Mouse (Mus musculus): ENCODE data around the gene Nsun2. TPM values are rescaled to one million over a fixed set of nuclear protein-coding genes. Genes with fewer than 3 reads are reported as not detected.

Nsun2 gene
- polyA plus RNA-seq, 1 experiment: 1.6 TPM

DNA sequence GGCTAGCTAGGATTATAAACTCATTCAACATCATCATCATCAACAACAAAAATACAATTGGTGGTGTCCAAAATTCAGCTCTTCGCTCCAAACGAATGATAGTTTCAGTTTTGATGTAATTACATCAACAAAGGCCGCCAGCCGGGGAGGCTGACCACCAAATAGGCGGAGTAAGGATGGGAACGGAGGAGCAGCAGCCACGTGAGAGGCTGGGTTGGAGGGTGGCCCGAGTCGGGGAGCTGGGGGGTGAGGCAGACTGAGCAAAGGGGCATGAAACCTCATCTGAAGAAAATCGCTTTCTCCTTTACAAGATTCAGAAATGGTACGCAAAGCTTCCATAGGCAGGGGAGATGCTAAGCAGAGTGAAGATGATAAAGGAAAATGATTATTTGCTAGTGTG is 43.1 kb downstream of the Nsun2 start:
- H3K4me1 ChIP-seq (ENCODE audit: control insufficient read depth): no peaks in the 10 kb centered on the region
- no peak overlapping the region for H3K4me3 ChIP-seq (replicated peaks)
- TF ChIP-seq GATA1 (IDR thresholded peaks at IDR 0.05; ENCODE audit: low read length) (no peak), TAL1 (IDR thresholded peaks at IDR 0.05; ENCODE audit: low read length) (no peak)
- no peaks in the 10 kb centered on the region for H3K9me3 ChIP-seq (ENCODE audit: control insufficient read depth, low read length)
- H3K27me3 ChIP-seq (ENCODE audit: control insufficient read depth): no peaks in the 10 kb centered on the region
- no peaks in the 10 kb centered on the region for H3K36me3 ChIP-seq (ENCODE audit: control insufficient read depth)

- no peaks in the 10 kb centered on the region for H3K27me3 ChIP-seq (ENCODE audit: control insufficient read depth)
- TF ChIP-seq GATA1 (IDR thresholded peaks at IDR 0.05; ENCODE audit: low read length) (no peak), TAL1 (IDR thresholded peaks at IDR 0.05; ENCODE audit: low read length) (no peak)
- H3K4me3 ChIP-seq (replicated peaks): no peak overlapping the region
- no peaks in the 10 kb centered on the region for H3K36me3 ChIP-seq (ENCODE audit: control insufficient read depth)
- no peaks in the 10 kb centered on the region for H3K4me1 ChIP-seq (ENCODE audit: control insufficient read depth)
- no peaks in the 10 kb centered on the region for H3K9me3 ChIP-seq (ENCODE audit: control insufficient read depth, low read length)
Measured at GRCm38 (mm10) chr13:69577181-69577834, 43.8 kb downstream of the Nsun2 start.

GRCm38 (mm10) chr13:69582411-69582810 is 48.9 kb downstream of the Nsun2 start:
- no peaks in the 10 kb centered on the region for H3K27me3 ChIP-seq (ENCODE audit: control insufficient read depth)
- no peaks in the 10 kb centered on the region for H3K4me1 ChIP-seq (ENCODE audit: control insufficient read depth)
- no peak overlapping the region for H3K4me3 ChIP-seq (replicated peaks)
- no peaks in the 10 kb centered on the region for H3K9me3 ChIP-seq (ENCODE audit: control insufficient read depth, low read length)
- no peak for TF ChIP-seq GATA1 (IDR thresholded peaks at IDR 0.05; ENCODE audit: low read length)
- no peaks in the 10 kb centered on the region for H3K36me3 ChIP-seq (ENCODE audit: control insufficient read depth)

- Histone ChIP-seq H3K4me1 (ENCODE audit: control insufficient read depth) (no peaks in the 10 kb centered on the region), H3K27me3 (ENCODE audit: control insufficient read depth) (no peaks in the 10 kb centered on the region), H3K36me3 (ENCODE audit: control insufficient read depth) (no peaks in the 10 kb centered on the region), H3K4me3 (replicated peaks) (no peak overlapping the region), H3K9me3 (ENCODE audit: control insufficient read depth, low read length) (no peaks in the 10 kb centered on the region)
- TF ChIP-seq GATA1 (IDR thresholded peaks at IDR 0.05; ENCODE audit: low read length) (no peak), TAL1 (IDR thresholded peaks at IDR 0.05; ENCODE audit: low read length) (no peak)
Measured at GRCm38 (mm10) chr13:69583591-69583990, 50.0 kb downstream of the Nsun2 start.

DNA sequence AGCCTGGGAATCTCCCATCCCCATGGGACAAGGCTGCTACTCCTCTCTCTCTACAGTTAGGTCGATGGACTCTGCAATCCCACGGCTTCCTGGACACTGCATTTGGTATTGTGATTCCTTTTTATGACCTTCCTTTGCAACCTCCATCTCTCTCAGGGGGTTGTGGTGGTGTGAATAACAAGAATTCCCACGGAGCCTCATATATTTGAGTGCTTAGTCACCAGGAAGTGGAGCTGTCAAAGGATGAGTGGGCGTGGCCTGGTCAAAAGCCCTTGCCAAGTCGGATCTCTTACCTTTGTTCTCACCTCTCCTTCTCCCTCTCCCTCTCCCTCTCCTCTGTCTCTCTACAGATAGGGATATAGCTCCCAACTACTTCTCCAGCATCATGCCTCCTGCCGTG is 52.3 kb downstream of the Nsun2 start:
- Histone ChIP-seq H3K27me3 (ENCODE audit: control insufficient read depth) (no peaks in the 10 kb centered on the region), H3K9me3 (ENCODE audit: control insufficient read depth, low read length) (no peaks in the 10 kb centered on the region), H3K4me1 (ENCODE audit: control insufficient read depth) (no peaks in the 10 kb centered on the region), H3K36me3 (ENCODE audit: control insufficient read depth) (no peaks in the 10 kb centered on the region), H3K4me3 (replicated peaks) (no peak overlapping the region)
- TF ChIP-seq TAL1 (IDR thresholded peaks at IDR 0.05; ENCODE audit: low read length): no peak
- TF ChIP-seq GATA1 (IDR thresholded peaks at IDR 0.05; ENCODE audit: low read length): no peak

DNA sequence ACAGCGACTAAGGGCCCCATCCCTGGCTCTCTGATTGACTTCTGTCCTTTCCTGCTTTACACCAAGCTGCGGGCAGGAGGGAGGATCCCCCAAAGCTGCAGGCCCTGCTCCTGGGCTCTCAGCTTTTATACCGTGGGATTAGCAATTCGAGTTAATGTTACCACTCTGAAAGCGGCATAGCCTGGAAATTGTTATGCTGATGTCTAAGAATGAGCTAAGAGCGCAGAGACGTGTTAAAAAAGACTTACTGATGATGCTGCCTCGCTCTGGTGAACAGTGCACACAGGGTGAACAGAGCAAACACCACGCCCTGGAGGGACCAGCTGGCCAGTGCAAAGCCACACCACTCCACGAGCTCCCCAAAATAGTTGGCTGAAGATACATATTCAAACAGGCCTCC is 52.8 kb downstream of the Nsun2 start:
- H3K4me1 ChIP-seq (ENCODE audit: control insufficient read depth): no peaks in the 10 kb centered on the region
- TF ChIP-seq GATA1 (IDR thresholded peaks at IDR 0.05; ENCODE audit: low read length) (no peak), TAL1 (IDR thresholded peaks at IDR 0.05; ENCODE audit: low read length) (no peak)

GRCm38 (mm10) chr13:69587849-69588248 is 54.3 kb downstream of the Nsun2 start:
- Histone ChIP-seq H3K36me3 (ENCODE audit: control insufficient read depth) (no peaks in the 10 kb centered on the region), H3K27me3 (ENCODE audit: control insufficient read depth) (no peaks in the 10 kb centered on the region), H3K9me3 (ENCODE audit: control insufficient read depth, low read length) (no peaks in the 10 kb centered on the region), H3K4me1 (ENCODE audit: control insufficient read depth) (no peaks in the 10 kb centered on the region), H3K4me3 (replicated peaks) (no peak overlapping the region)
- TF ChIP-seq TAL1 (IDR thresholded peaks at IDR 0.05; ENCODE audit: low read length): no peak
- no peak for TF ChIP-seq GATA1 (IDR thresholded peaks at IDR 0.05; ENCODE audit: low read length)

More for the DNA sequence above, 52.8 kb downstream of the Nsun2 start:
- Histone ChIP-seq H3K4me3 (replicated peaks) (no peak overlapping the region), H3K9me3 (ENCODE audit: control insufficient read depth, low read length) (no peaks in the 10 kb centered on the region), H3K36me3 (ENCODE audit: control insufficient read depth) (no peaks in the 10 kb centered on the region), H3K27me3 (ENCODE audit: control insufficient read depth) (no peaks in the 10 kb centered on the region)

GRCm38 (mm10) chr13:69588263-69588662 is 54.7 kb downstream of the Nsun2 start:
- no peaks in the 10 kb centered on the region for H3K36me3 ChIP-seq (ENCODE audit: control insufficient read depth)
- TF ChIP-seq GATA1 (IDR thresholded peaks at IDR 0.05; ENCODE audit: low read length) (no peak), TAL1 (IDR thresholded peaks at IDR 0.05; ENCODE audit: low read length) (no peak)
- H3K4me1 ChIP-seq (ENCODE audit: control insufficient read depth): no peaks in the 10 kb centered on the region
- H3K27me3 ChIP-seq (ENCODE audit: control insufficient read depth): no peaks in the 10 kb centered on the region
- H3K9me3 ChIP-seq (ENCODE audit: control insufficient read depth, low read length): no peaks in the 10 kb centered on the region
- no peak overlapping the region for H3K4me3 ChIP-seq (replicated peaks)

- TF ChIP-seq GATA1 (IDR thresholded peaks at IDR 0.05; ENCODE audit: low read length) (no peak), TAL1 (IDR thresholded peaks at IDR 0.05; ENCODE audit: low read length) (no peak)
- no peak overlapping the region for H3K4me3 ChIP-seq (replicated peaks)
- no peaks in the 10 kb centered on the region for H3K27me3 ChIP-seq (ENCODE audit: control insufficient read depth)
- H3K9me3 ChIP-seq (ENCODE audit: control insufficient read depth, low read length): no peaks in the 10 kb centered on the region
- H3K4me1 ChIP-seq (ENCODE audit: control insufficient read depth): no peaks in the 10 kb centered on the region
- H3K36me3 ChIP-seq (ENCODE audit: control insufficient read depth): no peaks in the 10 kb centered on the region
Measured at GRCm38 (mm10) chr13:69591338-69591737, 57.8 kb downstream of the Nsun2 start.

DNA sequence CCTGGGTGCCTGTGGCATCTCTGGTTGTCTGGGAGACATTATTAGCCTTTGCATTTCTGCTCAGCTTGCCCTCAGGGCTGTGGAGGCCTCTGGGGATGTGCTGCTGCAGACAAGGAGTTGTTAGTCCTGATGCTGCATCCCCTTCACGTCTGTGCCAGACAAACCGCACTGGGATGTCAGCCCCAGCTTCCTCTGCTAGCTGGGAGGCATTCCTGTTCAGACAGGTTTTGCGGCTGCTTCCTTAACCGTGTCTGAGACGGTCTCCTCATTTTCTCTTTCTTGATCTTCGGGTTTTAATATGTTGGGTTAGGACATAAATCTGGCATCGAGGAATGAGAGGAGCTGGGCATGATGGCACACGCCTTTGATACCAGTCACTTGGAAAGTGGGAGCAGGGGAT is 58.7 kb downstream of the Nsun2 start:
- no peaks in the 10 kb centered on the region for H3K27me3 ChIP-seq (ENCODE audit: control insufficient read depth)
- TF ChIP-seq TAL1 (IDR thresholded peaks at IDR 0.05; ENCODE audit: low read length) (no peak), GATA1 (IDR thresholded peaks at IDR 0.05; ENCODE audit: low read length) (no peak)
- H3K4me1 ChIP-seq (ENCODE audit: control insufficient read depth): no peaks in the 10 kb centered on the region
- H3K4me3 ChIP-seq (replicated peaks): no peak overlapping the region
- H3K36me3 ChIP-seq (ENCODE audit: control insufficient read depth): no peaks in the 10 kb centered on the region
- H3K9me3 ChIP-seq (ENCODE audit: control insufficient read depth, low read length): no peaks in the 10 kb centered on the region
